Mouse (Mus musculus) heart, embryonic 13.5 days (tissue): ENCODE measurements around the gene Hist1h3c. TPM values are rescaled to one million over a fixed set of nuclear protein-coding genes. Genes with fewer than 3 reads are reported as not detected.
A peak's percentile ranks its signal among the peaks of the same experiment; 100 is the strongest.

Source experiments
- ATAC-seq: fragments of 200-750 bp; cut with Nextera tagmentation; 2 replicates; pipeline ENCODE4 v1.8.0; 2017; ENCODE audit warnings: moderate TSS enrichment; ENCODE audit not compliant: insufficient number of reproducible peaks, low FRiP score, low TSS enrichment; ENCODE audit errors: extremely low read depth
- H3K27ac ChIP-seq: fragments of 300-500 bp; sonication (generic); replicated peaks from 2 replicates; pipeline ENCODE4 v1.5.1; 2015; ENCODE audit warnings: moderate library complexity, mild to moderate bottlenecking, inconsistent platforms
- H3K27me3 ChIP-seq: fragments of 300-500 bp; sonication (generic); replicated peaks from 2 replicates; pipeline ENCODE4 v1.6.1; 2015; ENCODE audit warnings: mild to moderate bottlenecking, inconsistent platforms
- H3K36me3 ChIP-seq: fragments of 300-500 bp; sonication (generic); 2 replicates; pipeline ENCODE4 v1.6.1; 2015; ENCODE audit warnings: mild to moderate bottlenecking, inconsistent platforms
- H3K4me1 ChIP-seq: fragments of 300-500 bp; sonication (generic); 2 replicates; pipeline ENCODE4 v1.6.1; 2015; ENCODE audit warnings: inconsistent platforms
- H3K4me2 ChIP-seq: fragments of 300-500 bp; sonication (generic); 2 replicates; pipeline ENCODE4 v1.6.1; 2015; ENCODE audit warnings: inconsistent platforms, mild to moderate bottlenecking, moderate library complexity
- H3K4me3 ChIP-seq: fragments of 300-500 bp; sonication (generic); 2 replicates; pipeline ENCODE4 v1.5.1; 2015; ENCODE audit warnings: moderate library complexity, mild to moderate bottlenecking, inconsistent platforms
- H3K9ac ChIP-seq: fragments of 300-500 bp; sonication (generic); 2 replicates; pipeline ENCODE4 v1.6.1; 2015; ENCODE audit warnings: inconsistent platforms, mild to moderate bottlenecking, moderate library complexity
- H3K9me3 ChIP-seq: fragments of 300-500 bp; sonication (generic); 2 replicates; pipeline ENCODE4 v1.6.1; 2016; ENCODE audit warnings: inconsistent platforms
- WGBS: fragments of 180-500 bp; shearing (Covaris S2); methylation state at CpG from one replicate; pipeline ENCODE4 v1.1.7; 2015; ENCODE audit warnings: mixed read lengths; 5-methylcytosine and 5-hydroxymethylcytosine counted together
- microRNA-seq: library from miRNA; unstranded; fragments of <30 nt; microRNA quantifications from one replicate; pipeline ENCODE4, GENCODE M21; 2016
- polyA plus RNA-seq: library from polyadenylated mRNA; unstranded; fragments of >200 nt; fragmentation: Nextera tagmentation; extraction: Ambion mirVana; gene quantifications from 2 replicates; pipeline ENCODE4 v1.2.1, GENCODE M21; 2015

The Hist1h3c gene
- polyA plus RNA-seq, 1 experiment from 2014 or later: 3.8 TPM

- no peaks in the 10 kb centered on the region for H3K27me3 ChIP-seq
- peak within 1 kb of the TSS; percentile 81 for H3K4me2 ChIP-seq
- peaks cover 25% of the 10 kb centered on the region for H3K4me1 ChIP-seq
- peak within 1 kb of the TSS; percentile 93 for H3K27ac ChIP-seq
- peak within 1 kb of the TSS; percentile 83 for H3K9ac ChIP-seq
- 0% methylated on average over 22 of the region's 22 CpGs for WGBS
- no peaks in the 10 kb centered on the region for H3K36me3 ChIP-seq
- peak within 1 kb of the TSS; percentile 55 for H3K4me3 ChIP-seq
- ATAC-seq: peak; percentile 81
- H3K9me3 ChIP-seq: no peaks in the 10 kb centered on the region
Observed at GRCm38 (mm10) chr13:23698300-23698693, 47.1 kb downstream of the Hist1h3c start, which contains the start of gene Hist1h4c. Gene Hist1h4c (minus strand): TSS chr13:23698454.

- Histone ChIP-seq H3K4me3 (peak overlapping the region; percentile 55), H3K9me3 (no peaks in the 10 kb centered on the region), H3K27me3 (no peaks in the 10 kb centered on the region), H3K9ac (peak overlapping the region; percentile 83), H3K4me1 (peaks cover 25% of the 10 kb centered on the region), H3K36me3 (no peaks in the 10 kb centered on the region), H3K27ac (peak overlapping the region; percentile 93), H3K4me2 (peak overlapping the region; percentile 81)
- WGBS: under 1% methylated on average over 27 of the region's 32 CpGs
- peak; percentile 63 for ATAC-seq
Observed at GRCm38 (mm10) chr13:23697491-23698299, 47.7 kb downstream of the Hist1h3c start.

GRCm38 (mm10) chr13:23696061-23696474 is 49.3 kb downstream of the Hist1h3c start:
- Histone ChIP-seq H3K4me2 (peak overlapping the region; percentile 46), H3K27ac (no peak overlapping the region), H3K27me3 (no peaks in the 10 kb centered on the region), H3K36me3 (no peaks in the 10 kb centered on the region), H3K4me3 (no peak overlapping the region), H3K4me1 (peaks cover 25% of the 10 kb centered on the region), H3K9me3 (no peaks in the 10 kb centered on the region), H3K9ac (peak overlapping the region; percentile 37; the same call in 1 of the 2 replicates)
- no peak for ATAC-seq
- WGBS: 46% methylated on average over 15 of the region's 15 CpGs

- Histone ChIP-seq H3K36me3 (no peaks in the 10 kb centered on the region), H3K27me3 (no peaks in the 10 kb centered on the region), H3K4me3 (no peak within 1 kb of the TSS), H3K4me1 (peaks cover 25% of the 10 kb centered on the region), H3K27ac (no peak within 1 kb of the TSS), H3K4me2 (peak within 1 kb of the TSS; percentile 46), H3K9ac (peak within 1 kb of the TSS; percentile 37; the same call in 1 of the 2 replicates), H3K9me3 (no peaks in the 10 kb centered on the region)
- WGBS: 36% methylated on average over 13 of the region's 13 CpGs
- no peak for ATAC-seq
Observed at GRCm38 (mm10) chr13:23695514-23695913, 49.9 kb downstream of the Hist1h3c start, which contains the start of gene Hist1h1t. Gene Hist1h1t (plus strand): TSS chr13:23695814.

Small RNA genes within 50 kb of the gene (microRNA-seq; reads per million reads assigned to microRNA genes)
- not detected for gene Gm44314
- not detected for gene Gm44484

Other genes starting within 250 kb of the Hist1h3c start
- 6.3 and 7.2 TPM in 2 replicates for gene Hist1h4h, start 214.6 kb downstream of the Hist1h3c start, polyA plus RNA-seq
- gene Hist1h2af, start 211.7 kb downstream of the Hist1h3c start, polyA plus RNA-seq: 2.0 and 3.0 TPM in 2 replicates
- gene Hist1h3g, start 210.2 kb downstream of the Hist1h3c start, polyA plus RNA-seq: 4.1 and 5.5 TPM in 2 replicates
- 0.32 and 0.52 TPM in 2 replicates for gene Hist1h2bh, start 202.2 kb downstream of the Hist1h3c start, polyA plus RNA-seq
- 0.28 and 0.48 TPM in 2 replicates for gene Hist1h3f, start 201.6 kb downstream of the Hist1h3c start, polyA plus RNA-seq
- gene Hist1h4f, start 194.0 kb downstream of the Hist1h3c start, polyA plus RNA-seq: not detected in 2 replicates
- 0.23 and 0.29 TPM in 2 replicates for gene Hist1h1d, start 192.3 kb downstream of the Hist1h3c start, polyA plus RNA-seq
- 1.5 and 2.2 TPM in 2 replicates for gene Hist1h3e, start 183.2 kb downstream of the Hist1h3c start, polyA plus RNA-seq
- 33.5 and 42.7 TPM in 2 replicates for gene Hist1h2ae, start 174.4 kb downstream of the Hist1h3c start, polyA plus RNA-seq
- 3.9 and 4.2 TPM in 2 replicates for gene Hist1h2bg, start 174.2 kb downstream of the Hist1h3c start, polyA plus RNA-seq
- 1.6 and 3.0 TPM in 2 replicates for gene Hist1h2bf, start 171.4 kb downstream of the Hist1h3c start, polyA plus RNA-seq
- gene Hist1h2ad, start 171.2 kb downstream of the Hist1h3c start, polyA plus RNA-seq: 0.60 and 0.84 TPM in 2 replicates
- gene Hist1h3d, start 169.8 kb downstream of the Hist1h3c start, polyA plus RNA-seq: 2.4 TPM in 2 replicates
- 54.8 and 60.0 TPM in 2 replicates for gene Hist1h4d, start 164.0 kb downstream of the Hist1h3c start, polyA plus RNA-seq
- gene Hist1h2be, start 124.5 kb downstream of the Hist1h3c start, polyA plus RNA-seq: 1.3 and 1.5 TPM in 2 replicates
- 11.0 and 12.2 TPM in 2 replicates for gene Hist1h1e, start 123.0 kb downstream of the Hist1h3c start, polyA plus RNA-seq
- gene Hist1h2ac, start 61.7 kb downstream of the Hist1h3c start, polyA plus RNA-seq: 0.59 and 0.68 TPM in 2 replicates
- 50.1 and 54.5 TPM in 2 replicates for gene Hist1h2bc, start 61.4 kb downstream of the Hist1h3c start, polyA plus RNA-seq
- gene Hist1h1t, start 49.8 kb downstream of the Hist1h3c start, polyA plus RNA-seq: not detected in 2 replicates
- 2.4 and 3.7 TPM in 2 replicates for gene Hist1h4c, start 47.1 kb downstream of the Hist1h3c start, polyA plus RNA-seq
- 10.3 and 10.7 TPM in 2 replicates for gene Hfe, start 34.7 kb downstream of the Hist1h3c start, polyA plus RNA-seq
- gene Hist1h1c, start 6.8 kb downstream of the Hist1h3c start, polyA plus RNA-seq: 31.2 and 33.8 TPM in 2 replicates
- 1.6 and 2.2 TPM in 2 replicates for gene Hist1h2bb, start 1.1 kb upstream of the Hist1h3c start, polyA plus RNA-seq
- 20.1 and 20.3 TPM in 2 replicates for gene Hist1h2ab, start 5.5 kb upstream of the Hist1h3c start, polyA plus RNA-seq
- 5.5 and 6.3 TPM in 2 replicates for gene Hist1h3b, start 6.7 kb upstream of the Hist1h3c start, polyA plus RNA-seq
- gene Hist1h4b, start 11.4 kb upstream of the Hist1h3c start, polyA plus RNA-seq: 2.3 and 2.8 TPM in 2 replicates
- not detected in 2 replicates for gene Hist1h4a, start 15.6 kb upstream of the Hist1h3c start, polyA plus RNA-seq
- gene Hist1h3a, start 16.8 kb upstream of the Hist1h3c start, polyA plus RNA-seq: 1.9 and 3.5 TPM in 2 replicates
- gene Hist1h1a, start 18.1 kb upstream of the Hist1h3c start, polyA plus RNA-seq: 1.5 and 1.6 TPM in 2 replicates
- gene Trim38, start 24.3 kb upstream of the Hist1h3c start, polyA plus RNA-seq: 0.09 and 0.20 TPM in 2 replicates
- gene Slc17a2, start 61.4 kb upstream of the Hist1h3c start, polyA plus RNA-seq: 0.05 TPM in 1 of 2 replicates, not detected in the other
- gene Slc17a3, start 93.8 kb upstream of the Hist1h3c start, polyA plus RNA-seq: 0.08 TPM in 1 of 2 replicates, not detected in the other
- gene Slc17a1, start 122.1 kb upstream of the Hist1h3c start, polyA plus RNA-seq: not detected in 2 replicates
- not detected in 2 replicates for gene Slc17a4, start 169.4 kb upstream of the Hist1h3c start, polyA plus RNA-seq
- gene Hist1h2ba, start 188.6 kb upstream of the Hist1h3c start, polyA plus RNA-seq: not detected in 2 replicates
- not detected in 2 replicates for gene Hist1h2aa, start 188.9 kb upstream of the Hist1h3c start, polyA plus RNA-seq
- not detected in 2 replicates for gene Scgn, start 245.6 kb upstream of the Hist1h3c start, polyA plus RNA-seq